Mouse (Mus musculus): Measurements from ENCODE around the gene Ptchd1. TPM values are rescaled to one million over a fixed set of nuclear protein-coding genes. Genes with fewer than 3 reads are reported as not detected.

Gene Ptchd1
- polyA plus RNA-seq, 1 experiment = 6.6 TPM

DNA sequence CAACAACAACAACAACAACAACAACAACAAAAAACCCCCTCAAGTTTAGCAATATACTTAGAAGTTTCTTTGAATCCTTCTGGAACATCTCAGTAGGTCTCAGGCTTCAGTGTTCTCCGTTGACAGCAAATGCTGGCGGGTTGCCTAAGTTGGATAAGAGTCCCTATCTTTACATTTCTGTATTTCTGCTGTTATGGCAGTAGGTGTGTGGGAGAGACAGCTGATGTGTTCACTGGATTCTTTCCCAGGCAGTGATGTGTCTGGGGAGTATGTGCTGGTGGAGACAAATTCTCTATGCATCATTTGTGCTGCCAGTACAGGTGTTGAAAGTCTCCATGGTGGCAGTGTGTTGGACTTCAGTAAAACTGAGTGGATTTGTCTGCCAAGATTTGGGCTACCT lies 22.4 kb downstream of the Ptchd1 start:
- no peak overlapping the region for H3K4me3 ChIP-seq (ENCODE audit: insufficient read depth, low read length)
- TF ChIP-seq POLR2A (IDR thresholded peaks at IDR 0.05; ENCODE audit: extremely low read depth, insufficient read depth, low read length) (no peak), CTCF (IDR thresholded peaks at IDR 0.05; ENCODE audit: extremely low read depth, insufficient read depth, low read length) (no peak)
- no peak overlapping the region for H3K27ac ChIP-seq (ENCODE audit: insufficient read depth, low read length)
- no peaks in the 10 kb centered on the region for H3K4me1 ChIP-seq (ENCODE audit: control insufficient read depth, insufficient read depth, low read length)

GRCm38 (mm10) chrX:155596390-155596789 lies 27.2 kb downstream of the Ptchd1 start:
- Histone ChIP-seq H3K4me1 (ENCODE audit: control insufficient read depth, insufficient read depth, low read length) (no peaks in the 10 kb centered on the region), H3K27ac (ENCODE audit: insufficient read depth, low read length) (no peak overlapping the region), H3K4me3 (ENCODE audit: insufficient read depth, low read length) (no peak overlapping the region)
- TF ChIP-seq CTCF (IDR thresholded peaks at IDR 0.05; ENCODE audit: extremely low read depth, insufficient read depth, low read length) (no peak), POLR2A (IDR thresholded peaks at IDR 0.05; ENCODE audit: extremely low read depth, insufficient read depth, low read length) (no peak)

GRCm38 (mm10) chrX:155594685-155595084 lies 28.9 kb downstream of the Ptchd1 start:
- Histone ChIP-seq H3K27ac (ENCODE audit: insufficient read depth, low read length) (no peak overlapping the region), H3K4me3 (ENCODE audit: insufficient read depth, low read length) (no peak overlapping the region), H3K4me1 (ENCODE audit: control insufficient read depth, insufficient read depth, low read length) (no peaks in the 10 kb centered on the region)
- TF ChIP-seq POLR2A (IDR thresholded peaks at IDR 0.05; ENCODE audit: extremely low read depth, insufficient read depth, low read length) = no peak
- no peak for TF ChIP-seq CTCF (IDR thresholded peaks at IDR 0.05; ENCODE audit: extremely low read depth, insufficient read depth, low read length)

DNA sequence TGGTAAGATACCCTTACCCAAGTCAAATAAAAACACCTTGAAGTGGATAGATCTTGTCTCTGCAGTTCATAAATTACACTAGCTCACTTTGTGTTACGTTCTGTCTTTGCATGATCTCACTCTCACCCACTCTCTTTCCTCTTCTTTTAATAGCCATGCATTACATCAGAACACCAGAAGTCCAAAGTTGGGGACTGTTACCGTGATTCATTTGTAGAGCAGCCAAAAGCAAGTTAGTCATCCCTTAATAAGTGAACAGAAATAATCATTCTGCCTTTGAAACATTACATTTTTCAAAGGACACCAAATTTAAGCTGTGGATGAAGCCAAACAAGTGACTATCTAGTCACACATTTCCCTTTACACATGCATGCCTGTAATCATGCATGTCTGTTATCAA lies 31.1 kb downstream of the Ptchd1 start:
- Histone ChIP-seq H3K4me1 (ENCODE audit: control insufficient read depth, insufficient read depth, low read length) (no peaks in the 10 kb centered on the region), H3K27ac (ENCODE audit: insufficient read depth, low read length) (no peak overlapping the region), H3K4me3 (ENCODE audit: insufficient read depth, low read length) (no peak overlapping the region)
- no peak for TF ChIP-seq CTCF (IDR thresholded peaks at IDR 0.05; ENCODE audit: extremely low read depth, insufficient read depth, low read length)
- no peak for TF ChIP-seq POLR2A (IDR thresholded peaks at IDR 0.05; ENCODE audit: extremely low read depth, insufficient read depth, low read length)

- TF ChIP-seq POLR2A (IDR thresholded peaks at IDR 0.05; ENCODE audit: extremely low read depth, insufficient read depth, low read length) (no peak), CTCF (IDR thresholded peaks at IDR 0.05; ENCODE audit: extremely low read depth, insufficient read depth, low read length) (no peak)
- H3K4me1 ChIP-seq (ENCODE audit: control insufficient read depth, insufficient read depth, low read length) = no peaks in the 10 kb centered on the region
- H3K4me3 ChIP-seq (ENCODE audit: insufficient read depth, low read length) = no peak overlapping the region
- H3K27ac ChIP-seq (ENCODE audit: insufficient read depth, low read length) = no peak overlapping the region
Measured at GRCm38 (mm10) chrX:155591490-155591889, 32.1 kb downstream of the Ptchd1 start.

DNA sequence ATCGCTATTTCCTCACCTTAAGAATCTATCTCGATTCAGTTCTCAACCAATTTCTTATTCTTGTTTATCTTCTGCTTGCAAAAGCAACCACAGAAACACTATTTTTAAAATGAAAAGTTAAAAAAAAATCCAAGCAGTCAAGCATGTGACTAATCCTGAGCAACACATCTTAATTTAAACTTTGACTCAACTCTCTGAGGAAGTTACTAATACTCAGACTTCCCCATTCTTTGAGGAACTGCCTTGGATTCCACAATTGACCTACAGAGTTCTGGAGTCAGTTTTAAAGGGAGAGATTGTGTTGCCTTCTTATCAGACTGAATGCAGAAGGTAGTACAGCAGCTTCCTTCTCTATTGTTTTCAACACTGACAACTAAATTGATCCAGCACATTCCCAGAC lies 39.0 kb downstream of the Ptchd1 start:
- TF ChIP-seq CTCF (IDR thresholded peaks at IDR 0.05; ENCODE audit: extremely low read depth, insufficient read depth, low read length) (no peak), POLR2A (IDR thresholded peaks at IDR 0.05; ENCODE audit: extremely low read depth, insufficient read depth, low read length) (no peak)
- H3K27ac ChIP-seq (ENCODE audit: insufficient read depth, low read length) = no peak overlapping the region
- no peaks in the 10 kb centered on the region; the same call in 1 of the 2 replicates for H3K4me1 ChIP-seq (ENCODE audit: control insufficient read depth, insufficient read depth, low read length)
- no peak overlapping the region for H3K4me3 ChIP-seq (ENCODE audit: insufficient read depth, low read length)

DNA sequence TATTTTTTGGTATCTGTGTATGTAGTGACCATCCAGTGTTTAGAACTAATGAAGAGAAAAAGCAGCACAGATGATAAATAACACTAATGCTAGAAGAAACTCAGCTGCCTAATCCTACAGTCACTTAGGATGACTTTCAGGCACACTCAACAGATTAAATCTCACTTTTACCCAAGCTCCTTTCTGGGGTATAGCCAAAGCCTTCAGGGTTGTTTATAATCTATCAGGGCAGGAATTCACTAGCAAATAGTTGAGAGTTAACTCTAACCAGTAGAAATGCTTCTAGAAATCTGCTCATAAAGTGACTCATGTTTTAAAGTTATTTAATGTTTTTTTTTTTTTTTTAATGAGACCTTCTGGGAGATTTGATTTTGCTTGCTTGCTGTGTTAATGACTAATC lies 43.8 kb downstream of the Ptchd1 start:
- H3K27ac ChIP-seq (ENCODE audit: insufficient read depth, low read length) = no peak overlapping the region
- no peak overlapping the region for H3K4me3 ChIP-seq (ENCODE audit: insufficient read depth, low read length)
- H3K4me1 ChIP-seq (ENCODE audit: control insufficient read depth, insufficient read depth, low read length) = no peaks in the 10 kb centered on the region; the same call in 1 of the 2 replicates
- TF ChIP-seq POLR2A (IDR thresholded peaks at IDR 0.05; ENCODE audit: extremely low read depth, insufficient read depth, low read length) = no peak
- TF ChIP-seq CTCF (IDR thresholded peaks at IDR 0.05; ENCODE audit: extremely low read depth, insufficient read depth, low read length) = no peak

DNA sequence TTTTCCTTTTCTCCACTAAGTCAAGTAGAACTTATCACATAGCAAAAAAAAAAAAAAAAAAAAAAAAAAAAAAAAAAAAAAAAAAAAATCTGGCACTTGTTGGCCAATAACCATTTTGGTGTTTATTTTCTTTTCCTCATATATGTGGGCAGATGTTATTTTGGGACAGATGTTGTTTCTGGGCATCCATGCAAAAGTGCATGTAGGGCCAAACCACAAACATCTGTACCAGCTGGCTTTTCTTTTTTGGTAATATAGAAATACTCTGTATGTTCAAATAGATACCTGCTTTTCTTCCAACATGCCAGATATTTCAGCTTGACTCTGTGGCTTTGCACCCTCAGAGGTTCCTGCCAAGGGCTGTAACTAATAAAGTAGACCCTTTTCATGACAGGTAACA lies 51.2 kb downstream of the Ptchd1 start:
- H3K4me1 ChIP-seq (ENCODE audit: control insufficient read depth, insufficient read depth, low read length) = no peaks in the 10 kb centered on the region
- H3K27ac ChIP-seq (ENCODE audit: insufficient read depth, low read length) = no peak overlapping the region
- H3K4me3 ChIP-seq (ENCODE audit: insufficient read depth, low read length) = no peak overlapping the region
- TF ChIP-seq POLR2A (IDR thresholded peaks at IDR 0.05; ENCODE audit: extremely low read depth, insufficient read depth, low read length) = no peak
- TF ChIP-seq CTCF (IDR thresholded peaks at IDR 0.05; ENCODE audit: extremely low read depth, insufficient read depth, low read length) = no peak

DNA sequence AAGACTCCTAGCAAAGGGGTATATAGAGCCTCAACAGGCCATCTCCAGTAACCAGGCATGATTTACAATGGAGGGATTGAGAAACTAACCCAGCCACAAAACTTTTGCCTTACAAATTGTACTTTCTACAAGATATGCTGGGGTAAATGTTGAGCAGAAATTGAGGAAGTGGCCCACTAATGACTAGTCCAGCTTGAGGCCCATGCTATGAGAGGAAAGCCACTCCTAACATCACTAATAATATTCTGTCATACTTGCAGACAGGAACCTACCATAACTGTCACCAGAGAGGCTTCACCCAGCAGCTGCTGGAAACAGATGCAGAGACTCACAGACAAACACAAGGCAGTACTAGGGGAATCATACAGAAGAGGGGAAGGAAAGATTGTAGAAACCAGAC lies 79.8 kb downstream of the Ptchd1 start:
- no peak overlapping the region for H3K27ac ChIP-seq (ENCODE audit: insufficient read depth, low read length)
- no peak for TF ChIP-seq POLR2A (IDR thresholded peaks at IDR 0.05; ENCODE audit: extremely low read depth, insufficient read depth, low read length)
- no peak for TF ChIP-seq CTCF (IDR thresholded peaks at IDR 0.05; ENCODE audit: extremely low read depth, insufficient read depth, low read length)
- no peak overlapping the region for H3K4me3 ChIP-seq (ENCODE audit: insufficient read depth, low read length)
- no peaks in the 10 kb centered on the region for H3K4me1 ChIP-seq (ENCODE audit: control insufficient read depth, insufficient read depth, low read length)

Other genes starting within 250 kb of the Ptchd1 start
- gene Gm15155, start 927 bp upstream of the Ptchd1 start, polyA plus RNA-seq (2012; rRNA removed) = 0.17 and 0.27 TPM in 2 replicates